Mouse (Mus musculus) E14TG2a.4 (cell line): ENCODE data around the gene Insyn1.

Experiments
- CTCF ChIP-seq: conservative IDR thresholded peaks from 2 replicates; pipeline ENCODE4 v1.5.1; 2014; ENCODE audit warnings: low read length
- POU5F1 ChIP-seq: IDR thresholded peaks from 2 replicates; pipeline ENCODE4 v1.6.1; 2014; ENCODE audit warnings: low read length, borderline replicate concordance

DNA sequence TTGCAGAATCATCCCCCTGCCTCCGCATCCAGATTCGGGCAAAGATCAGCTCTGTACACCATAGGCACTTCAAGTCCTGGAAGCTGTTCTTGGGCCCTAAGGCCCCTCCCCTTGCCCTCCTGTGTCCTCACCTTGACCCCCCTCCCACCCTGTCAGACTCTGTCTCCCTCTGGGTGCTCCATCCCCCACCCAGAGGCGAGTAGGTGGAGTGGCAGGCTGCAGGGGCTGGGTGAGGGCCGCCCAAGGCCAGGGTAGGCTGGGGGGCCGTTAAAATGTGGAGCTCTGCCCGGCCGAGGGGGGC, 1.4 kb downstream of the Insyn1 start:
- TF ChIP-seq CTCF (no peak), POU5F1 (no peak)
